Mouse (Mus musculus): ENCODE measurements around the gene Corin. TPM values are rescaled to one million over a fixed set of nuclear protein-coding genes. Genes with fewer than 3 reads are reported as not detected.

Gene Corin
- polyA plus RNA-seq, 1 experiment from 2014 or later, result 3.5 TPM

DNA sequence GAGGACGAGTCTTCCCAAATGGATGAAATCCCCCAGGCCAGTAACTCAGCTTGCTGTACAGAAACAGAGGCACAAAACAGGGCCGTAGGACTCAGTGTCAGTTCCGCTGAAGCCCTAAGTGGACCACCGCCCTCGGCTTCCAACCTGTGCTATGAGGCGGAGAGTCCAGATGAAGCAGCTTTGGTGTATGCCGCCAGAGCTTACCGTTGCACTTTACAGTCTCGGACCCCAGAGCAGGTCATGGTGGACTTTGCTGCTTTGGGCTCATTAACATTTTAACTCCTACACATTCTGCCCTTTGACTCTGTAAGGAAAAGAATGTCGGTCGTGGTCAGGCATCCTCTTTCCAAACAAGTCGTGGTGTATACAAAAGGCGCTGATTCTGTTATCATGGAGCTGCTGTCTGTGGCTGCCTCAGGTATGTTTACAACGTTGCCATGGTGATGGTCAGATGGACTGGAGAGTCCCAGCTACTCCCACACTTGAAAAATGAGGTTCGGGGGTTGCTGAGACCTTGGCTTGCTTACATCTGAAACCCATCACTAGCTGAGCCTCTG lies 240.0 kb downstream of the Corin start:
- ATAC-seq (ENCODE audit: low FRiP score, low TSS enrichment), result peak; percentile 83
- Histone ChIP-seq H3K4me3 (ENCODE audit: low read length) (no peak overlapping the region), H3K9me3 (ENCODE audit: control insufficient read depth, low read length) (no peaks in the 10 kb centered on the region), H3K36me3 (ENCODE audit: control insufficient read depth, insufficient read depth, low read length) (no peaks in the 10 kb centered on the region; the same call in 1 of the 2 replicates), H3K27ac (ENCODE audit: low read depth, low read length) (no peak overlapping the region), H3K4me2 (replicated peaks; ENCODE audit: low read depth, low read length) (no peak overlapping the region), H3K9ac (ENCODE audit: low read depth, low read length) (no peak overlapping the region), H3K4me1 (ENCODE audit: control insufficient read depth, insufficient read depth, low read length) (no peaks in the 10 kb centered on the region), H3K27me3 (ENCODE audit: control insufficient read depth, insufficient read depth, low read length) (no peaks in the 10 kb centered on the region)
- 55% methylated on average over 15 of the region's 15 CpGs for WGBS

GRCm38 (mm10) chr5:72261802-72262324 lies 242.4 kb downstream of the Corin start:
- 87% methylated on average over 3 of the region's 3 CpGs for WGBS
- no peaks in the 10 kb centered on the region for H3K36me3 ChIP-seq (ENCODE audit: control insufficient read depth, insufficient read depth, low read length)
- no peak for ATAC-seq (ENCODE audit: low FRiP score, low TSS enrichment)

DNA sequence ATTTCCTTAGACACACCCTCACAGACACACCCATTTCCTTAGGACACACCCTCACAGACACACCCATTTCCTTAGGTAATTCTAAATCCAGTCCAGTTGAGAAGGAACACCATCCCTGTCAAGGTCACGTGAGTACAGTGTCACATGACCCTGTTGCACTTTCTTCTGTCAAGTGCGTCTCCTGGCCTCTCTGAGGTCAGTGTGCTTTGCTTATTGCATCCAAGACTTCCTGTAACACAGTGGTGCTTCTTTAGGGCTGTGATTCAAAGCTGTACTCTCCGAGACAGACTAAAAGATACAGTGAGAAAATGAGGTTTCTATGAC lies 245.0 kb downstream of the Corin start:
- Histone ChIP-seq H3K4me3 (ENCODE audit: low read length) (no peak overlapping the region), H3K9ac (ENCODE audit: low read depth, low read length) (no peak overlapping the region), H3K27ac (ENCODE audit: low read depth, low read length) (no peak overlapping the region), H3K4me1 (ENCODE audit: control insufficient read depth, insufficient read depth, low read length) (no peaks in the 10 kb centered on the region), H3K4me2 (replicated peaks; ENCODE audit: low read depth, low read length) (no peak overlapping the region), H3K27me3 (ENCODE audit: control insufficient read depth, insufficient read depth, low read length) (no peaks in the 10 kb centered on the region), H3K36me3 (ENCODE audit: control insufficient read depth, insufficient read depth, low read length) (no peaks in the 10 kb centered on the region), H3K9me3 (ENCODE audit: control insufficient read depth, low read length) (no peaks in the 10 kb centered on the region)
- 69% methylated on average over 3 of the region's 3 CpGs for WGBS
- no peak for ATAC-seq (ENCODE audit: low FRiP score, low TSS enrichment)

More at GRCm38 (mm10) chr5:72261802-72262324, 242.4 kb downstream of the Corin start:
- Histone ChIP-seq H3K4me2 (replicated peaks; ENCODE audit: low read depth, low read length) (no peak overlapping the region), H3K9ac (ENCODE audit: low read depth, low read length) (no peak overlapping the region), H3K4me1 (ENCODE audit: control insufficient read depth, insufficient read depth, low read length) (no peaks in the 10 kb centered on the region), H3K27ac (ENCODE audit: low read depth, low read length) (no peak overlapping the region), H3K27me3 (ENCODE audit: control insufficient read depth, insufficient read depth, low read length) (no peaks in the 10 kb centered on the region), H3K4me3 (ENCODE audit: low read length) (no peak overlapping the region), H3K9me3 (ENCODE audit: control insufficient read depth, low read length) (no peaks in the 10 kb centered on the region)

DNA sequence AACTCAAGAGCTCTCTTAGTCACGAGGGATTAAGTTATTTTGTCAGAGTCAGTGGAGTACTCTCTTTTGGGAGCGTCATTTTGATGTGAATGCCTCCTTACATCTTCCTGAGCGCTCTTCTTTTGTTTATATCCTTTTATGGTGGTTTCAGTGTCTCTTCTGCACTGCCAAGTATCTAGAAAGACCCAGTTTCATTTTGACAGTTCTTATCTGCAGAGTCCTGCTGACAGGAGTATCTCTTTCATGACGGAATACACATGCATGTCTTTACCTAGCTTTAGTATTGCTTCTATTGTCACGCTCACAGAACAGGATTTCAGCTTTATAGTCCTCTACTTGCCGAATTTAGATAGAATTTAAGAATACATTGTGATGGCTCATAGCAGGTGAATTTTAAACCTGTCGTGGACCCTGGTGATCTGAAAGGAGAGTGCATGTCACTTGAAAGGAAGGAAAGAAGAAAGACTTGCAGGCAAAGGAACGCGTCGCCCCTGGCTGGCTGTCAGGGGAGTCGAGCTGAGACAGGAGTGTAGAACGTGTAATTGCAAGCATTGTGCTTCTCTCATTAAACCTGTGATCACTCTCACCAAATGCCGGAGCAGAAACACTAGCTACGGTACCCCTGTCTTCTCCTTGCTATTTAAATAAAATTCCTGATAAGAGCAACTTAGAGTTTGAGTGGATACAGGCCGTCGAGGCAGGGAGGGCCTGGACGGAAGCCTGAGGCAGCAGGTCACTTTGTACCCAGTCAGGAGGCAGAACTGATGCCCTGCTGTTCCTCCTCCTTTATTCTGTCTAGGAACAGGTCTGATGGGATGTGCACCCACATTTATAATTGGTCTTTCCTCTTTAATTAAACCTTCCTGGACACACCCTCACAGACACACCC lies 245.6 kb downstream of the Corin start:
- H3K27me3 ChIP-seq (ENCODE audit: control insufficient read depth, insufficient read depth, low read length), result no peaks in the 10 kb centered on the region
- WGBS, result 87% methylated on average over 17 of the region's 17 CpGs
- H3K9ac ChIP-seq (ENCODE audit: low read depth, low read length), result no peak overlapping the region
- no peaks in the 10 kb centered on the region for H3K9me3 ChIP-seq (ENCODE audit: control insufficient read depth, low read length)
- no peak overlapping the region for H3K4me3 ChIP-seq (ENCODE audit: low read length)
- no peak for ATAC-seq (ENCODE audit: low FRiP score, low TSS enrichment)
- no peak overlapping the region for H3K4me2 ChIP-seq (replicated peaks; ENCODE audit: low read depth, low read length)
- H3K36me3 ChIP-seq (ENCODE audit: control insufficient read depth, insufficient read depth, low read length), result no peaks in the 10 kb centered on the region
- no peaks in the 10 kb centered on the region for H3K4me1 ChIP-seq (ENCODE audit: control insufficient read depth, insufficient read depth, low read length)
- H3K27ac ChIP-seq (ENCODE audit: low read depth, low read length), result no peak overlapping the region

GRCm38 (mm10) chr5:72257084-72257483 lies 247.2 kb downstream of the Corin start:
- no peaks in the 10 kb centered on the region for H3K36me3 ChIP-seq (ENCODE audit: control insufficient read depth, insufficient read depth, low read length)
- H3K4me3 ChIP-seq (ENCODE audit: low read length), result no peak overlapping the region
- no peak overlapping the region for H3K9ac ChIP-seq (ENCODE audit: low read depth, low read length)
- no peak for ATAC-seq (ENCODE audit: low FRiP score, low TSS enrichment)
- H3K27ac ChIP-seq (ENCODE audit: low read depth, low read length), result no peak overlapping the region
- H3K4me1 ChIP-seq (ENCODE audit: control insufficient read depth, insufficient read depth, low read length), result no peaks in the 10 kb centered on the region
- no peak overlapping the region for H3K4me2 ChIP-seq (replicated peaks; ENCODE audit: low read depth, low read length)
- no peaks in the 10 kb centered on the region for H3K9me3 ChIP-seq (ENCODE audit: control insufficient read depth, low read length)
- 56% methylated on average over 10 of the region's 10 CpGs for WGBS
- H3K27me3 ChIP-seq (ENCODE audit: control insufficient read depth, insufficient read depth, low read length), result no peaks in the 10 kb centered on the region

- H3K27ac ChIP-seq (ENCODE audit: low read depth, low read length), result no peak overlapping the region
- H3K4me2 ChIP-seq (replicated peaks; ENCODE audit: low read depth, low read length), result no peak overlapping the region
- WGBS, result 93% methylated on average over 10 of the region's 10 CpGs
- H3K9ac ChIP-seq (ENCODE audit: low read depth, low read length), result no peak overlapping the region
- no peaks in the 10 kb centered on the region for H3K36me3 ChIP-seq (ENCODE audit: control insufficient read depth, insufficient read depth, low read length)
- H3K27me3 ChIP-seq (ENCODE audit: control insufficient read depth, insufficient read depth, low read length), result no peaks in the 10 kb centered on the region
- no peak for ATAC-seq (ENCODE audit: low FRiP score, low TSS enrichment)
- no peak overlapping the region for H3K4me3 ChIP-seq (ENCODE audit: low read length)
- no peaks in the 10 kb centered on the region for H3K4me1 ChIP-seq (ENCODE audit: control insufficient read depth, insufficient read depth, low read length)
- H3K9me3 ChIP-seq (ENCODE audit: control insufficient read depth, low read length), result no peaks in the 10 kb centered on the region
Observed at GRCm38 (mm10) chr5:72254958-72255357, 249.3 kb downstream of the Corin start.

DNA sequence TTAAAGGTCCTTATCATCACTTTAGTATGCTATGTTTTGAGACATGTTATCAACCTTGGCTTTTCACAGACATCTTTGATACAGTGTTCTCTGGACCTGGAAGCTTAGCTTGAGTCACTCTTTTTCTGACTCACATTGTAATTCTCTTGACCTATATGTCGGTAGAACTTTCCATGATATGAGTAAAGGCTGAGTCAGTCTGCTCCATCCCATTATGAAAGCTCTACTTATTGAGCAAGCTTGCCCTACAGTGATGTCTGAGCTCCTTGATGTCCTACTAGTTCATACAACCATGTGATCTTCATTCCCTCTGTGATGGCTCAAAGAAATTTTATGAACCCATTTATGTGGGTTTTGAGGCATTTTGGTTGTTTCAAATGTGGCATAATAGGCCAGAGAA lies 254.1 kb downstream of the Corin start:
- ATAC-seq (ENCODE audit: low FRiP score, low TSS enrichment), result no peak
- Histone ChIP-seq H3K27me3 (ENCODE audit: control insufficient read depth, insufficient read depth, low read length) (no peaks in the 10 kb centered on the region), H3K4me3 (ENCODE audit: low read length) (no peak overlapping the region), H3K9me3 (ENCODE audit: control insufficient read depth, low read length) (no peaks in the 10 kb centered on the region), H3K4me2 (replicated peaks; ENCODE audit: low read depth, low read length) (no peak overlapping the region), H3K4me1 (ENCODE audit: control insufficient read depth, insufficient read depth, low read length) (no peaks in the 10 kb centered on the region), H3K9ac (ENCODE audit: low read depth, low read length) (no peak overlapping the region), H3K36me3 (ENCODE audit: control insufficient read depth, insufficient read depth, low read length) (peaks cover 2% of the 10 kb centered on the region; the same call in 1 of the 2 replicates), H3K27ac (ENCODE audit: low read depth, low read length) (no peak overlapping the region)
- 86% methylated on average over 1 of the region's 1 CpGs for WGBS
